Mouse (Mus musculus): Measurements from ENCODE around the gene Cnpy4. TPM values are rescaled to one million over a fixed set of nuclear protein-coding genes. Genes with fewer than 3 reads are reported as not detected.

Cnpy4 gene
- polyA plus RNA-seq, 1 experiment from 2014 or later = 43.9 TPM

DNA sequence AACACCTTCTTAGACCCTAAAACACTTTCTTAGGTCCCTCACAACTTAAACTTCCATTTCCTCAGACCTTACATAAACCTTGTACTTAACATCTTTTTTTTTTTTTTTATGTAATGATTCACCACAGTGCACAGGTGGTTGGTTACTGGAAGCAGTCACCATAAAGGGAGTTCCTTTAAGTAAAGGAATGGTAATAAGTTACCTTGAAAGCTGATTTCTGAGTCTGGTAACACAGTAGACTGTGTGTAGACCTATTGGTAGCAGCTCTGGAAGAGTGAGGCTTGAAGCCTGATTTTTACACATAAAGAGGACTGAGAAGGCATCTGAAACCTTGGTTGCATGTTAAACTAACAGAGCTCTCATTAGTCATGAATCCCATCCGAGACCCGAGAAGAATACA lies 32.6 kb downstream of the Cnpy4 start:
- no peaks in the 10 kb centered on the region for H3K4me1 ChIP-seq
- no peak overlapping the region for H3K27ac ChIP-seq (replicated peaks)
- no peaks in the 10 kb centered on the region for H3K27me3 ChIP-seq
- H3K4me3 ChIP-seq = no peak overlapping the region
- H3K9ac ChIP-seq (replicated peaks) = no peak overlapping the region
- peaks cover 20% of the 10 kb centered on the region; the same call in 1 of the 2 replicates for H3K9me3 ChIP-seq
- H3K4me2 ChIP-seq (replicated peaks) = no peak overlapping the region
- ATAC-seq (ENCODE audit: low FRiP score, low read depth) = no peak
- H3K36me3 ChIP-seq = no peaks in the 10 kb centered on the region
- 79% methylated on average over 2 of the region's 2 CpGs for WGBS

GRCm38 (mm10) chr5:138222111-138222510 lies 34.8 kb downstream of the Cnpy4 start:
- Histone ChIP-seq H3K27me3 (no peaks in the 10 kb centered on the region), H3K4me2 (replicated peaks) (no peak overlapping the region), H3K9me3 (peaks cover 6% of the 10 kb centered on the region; the same call in 1 of the 2 replicates), H3K27ac (replicated peaks) (no peak overlapping the region), H3K4me3 (no peak overlapping the region), H3K4me1 (no peaks in the 10 kb centered on the region), H3K9ac (replicated peaks) (no peak overlapping the region), H3K36me3 (no peaks in the 10 kb centered on the region)
- no peak for ATAC-seq (ENCODE audit: low FRiP score, low read depth)
- WGBS = 27% methylated on average over 4 of the region's 4 CpGs

GRCm38 (mm10) chr5:138223287-138223686 lies 36.0 kb downstream of the Cnpy4 start:
- H3K27me3 ChIP-seq = no peaks in the 10 kb centered on the region
- no peak overlapping the region for H3K27ac ChIP-seq (replicated peaks)
- no peak overlapping the region for H3K4me2 ChIP-seq (replicated peaks)
- WGBS = 61% methylated on average over 3 of the region's 3 CpGs
- H3K36me3 ChIP-seq = no peaks in the 10 kb centered on the region
- H3K9me3 ChIP-seq = no peaks in the 10 kb centered on the region
- H3K4me1 ChIP-seq = no peaks in the 10 kb centered on the region
- no peak for ATAC-seq (ENCODE audit: low FRiP score, low read depth)
- H3K9ac ChIP-seq (replicated peaks) = no peak overlapping the region
- H3K4me3 ChIP-seq = no peak overlapping the region

GRCm38 (mm10) chr5:138225700-138226099 lies 38.4 kb downstream of the Cnpy4 start, which contains the start of gene Nxpe5:
Nxpe5 (plus strand) TSS chr5:138225898.
- H3K9ac ChIP-seq (replicated peaks) = no peak within 1 kb of the TSS
- no peak within 1 kb of the TSS for H3K27ac ChIP-seq (replicated peaks)
- WGBS = 59% methylated on average over 2 of the region's 2 CpGs
- H3K27me3 ChIP-seq = no peaks in the 10 kb centered on the region
- H3K4me2 ChIP-seq (replicated peaks) = no peak within 1 kb of the TSS
- no peaks in the 10 kb centered on the region for H3K36me3 ChIP-seq
- no peak within 1 kb of the TSS for H3K4me3 ChIP-seq
- no peak for ATAC-seq (ENCODE audit: low FRiP score, low read depth)
- H3K9me3 ChIP-seq = no peaks in the 10 kb centered on the region
- no peaks in the 10 kb centered on the region for H3K4me1 ChIP-seq

DNA sequence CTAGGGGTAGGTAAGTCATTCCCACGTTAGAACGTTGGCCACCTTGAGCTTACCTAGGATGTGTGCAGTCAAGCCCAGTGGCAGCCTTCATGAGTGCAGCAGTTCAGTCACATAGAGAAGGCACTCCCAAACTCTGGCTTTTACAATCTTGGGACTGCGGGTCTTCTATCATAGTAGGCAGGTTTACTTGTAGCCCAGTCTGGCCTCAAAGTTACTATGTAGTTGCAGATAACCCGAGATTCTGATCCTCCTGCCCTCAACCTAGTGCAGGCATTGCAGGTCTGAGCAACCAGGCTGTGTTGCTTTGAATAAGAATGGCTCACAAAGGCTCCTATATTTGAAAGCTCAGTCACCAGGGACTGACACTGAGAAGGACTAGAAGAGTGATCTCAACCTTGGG lies 39.2 kb downstream of the Cnpy4 start:
- Histone ChIP-seq H3K27ac (replicated peaks) (no peak overlapping the region), H3K36me3 (no peaks in the 10 kb centered on the region), H3K9ac (replicated peaks) (no peak overlapping the region), H3K4me3 (no peak overlapping the region), H3K4me1 (no peaks in the 10 kb centered on the region), H3K9me3 (no peaks in the 10 kb centered on the region), H3K27me3 (no peaks in the 10 kb centered on the region), H3K4me2 (replicated peaks) (no peak overlapping the region)
- WGBS = 80% methylated on average over 4 of the region's 4 CpGs
- ATAC-seq (ENCODE audit: low FRiP score, low read depth) = no peak

- Histone ChIP-seq H3K4me1 (no peaks in the 10 kb centered on the region), H3K9ac (replicated peaks) (no peak overlapping the region), H3K9me3 (no peaks in the 10 kb centered on the region), H3K36me3 (no peaks in the 10 kb centered on the region), H3K4me3 (no peak overlapping the region), H3K27ac (replicated peaks) (no peak overlapping the region), H3K4me2 (replicated peaks) (no peak overlapping the region), H3K27me3 (no peaks in the 10 kb centered on the region)
- no peak for ATAC-seq (ENCODE audit: low FRiP score, low read depth)
- WGBS = 77% methylated on average over 2 of the region's 2 CpGs
These were observed 40.1 kb downstream of the Cnpy4 start for GRCm38 (mm10) chr5:138227367-138227766.

GRCm38 (mm10) chr5:138228026-138228425 lies 40.7 kb downstream of the Cnpy4 start:
- Histone ChIP-seq H3K27ac (replicated peaks) (no peak overlapping the region), H3K9ac (replicated peaks) (no peak overlapping the region), H3K36me3 (no peaks in the 10 kb centered on the region), H3K4me2 (replicated peaks) (no peak overlapping the region), H3K4me3 (no peak overlapping the region), H3K9me3 (no peaks in the 10 kb centered on the region), H3K4me1 (no peaks in the 10 kb centered on the region), H3K27me3 (no peaks in the 10 kb centered on the region)
- WGBS = 54% methylated on average over 3 of the region's 3 CpGs
- ATAC-seq (ENCODE audit: low FRiP score, low read depth) = no peak

GRCm38 (mm10) chr5:138229511-138229910 lies 42.2 kb downstream of the Cnpy4 start:
- no peak overlapping the region for H3K4me3 ChIP-seq

DNA sequence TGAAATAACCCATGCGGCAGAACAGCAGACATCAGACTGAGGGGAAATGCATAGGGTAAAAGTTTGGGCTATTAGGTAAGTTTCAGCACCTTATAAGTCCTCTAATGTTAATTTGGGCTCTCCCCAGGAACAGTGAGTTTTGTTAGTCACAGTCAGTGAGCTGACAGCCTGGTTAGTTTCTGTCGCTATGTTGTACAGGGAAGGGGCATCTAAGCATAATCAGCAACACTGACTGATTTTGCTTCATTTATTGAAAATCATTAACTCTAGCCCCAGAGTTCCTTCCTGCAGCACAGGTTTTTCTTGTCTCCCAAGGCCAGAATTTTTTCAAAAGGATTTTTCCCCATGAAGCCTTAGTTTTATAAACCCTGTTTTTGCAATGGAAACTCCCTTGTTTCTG lies 46.5 kb downstream of the Cnpy4 start:
- H3K4me1 ChIP-seq = no peaks in the 10 kb centered on the region
- no peaks in the 10 kb centered on the region for H3K27me3 ChIP-seq
- no peaks in the 10 kb centered on the region for H3K9me3 ChIP-seq
- H3K4me3 ChIP-seq = no peak overlapping the region
- ATAC-seq (ENCODE audit: low FRiP score, low read depth) = no peak
- no peak overlapping the region for H3K4me2 ChIP-seq (replicated peaks)
- WGBS = 90% methylated on average over 2 of the region's 2 CpGs
- H3K9ac ChIP-seq (replicated peaks) = no peak overlapping the region
- no peaks in the 10 kb centered on the region for H3K36me3 ChIP-seq
- H3K27ac ChIP-seq (replicated peaks) = no peak overlapping the region

More at GRCm38 (mm10) chr5:138229511-138229910, 42.2 kb downstream of the Cnpy4 start:
- no peaks in the 10 kb centered on the region for H3K36me3 ChIP-seq
- H3K4me1 ChIP-seq = no peaks in the 10 kb centered on the region
- H3K27ac ChIP-seq (replicated peaks) = no peak overlapping the region
- no peak overlapping the region for H3K9ac ChIP-seq (replicated peaks)
- H3K9me3 ChIP-seq = no peaks in the 10 kb centered on the region
- H3K4me2 ChIP-seq (replicated peaks) = no peak overlapping the region
- H3K27me3 ChIP-seq = no peaks in the 10 kb centered on the region
- ATAC-seq (ENCODE audit: low FRiP score, low read depth) = no peak
- 90% methylated on average over 3 of the region's 3 CpGs for WGBS

GRCm38 (mm10) chr5:138234224-138234623 lies 46.9 kb downstream of the Cnpy4 start:
- Histone ChIP-seq H3K9ac (replicated peaks) (no peak overlapping the region), H3K27ac (replicated peaks) (no peak overlapping the region), H3K4me2 (replicated peaks) (no peak overlapping the region), H3K36me3 (no peaks in the 10 kb centered on the region), H3K27me3 (no peaks in the 10 kb centered on the region), H3K4me3 (no peak overlapping the region), H3K4me1 (no peaks in the 10 kb centered on the region), H3K9me3 (no peaks in the 10 kb centered on the region)
- ATAC-seq (ENCODE audit: low FRiP score, low read depth) = no peak

GRCm38 (mm10) chr5:138241511-138241910 lies 54.2 kb downstream of the Cnpy4 start:
- Histone ChIP-seq H3K27ac (replicated peaks) (no peak overlapping the region), H3K9ac (replicated peaks) (no peak overlapping the region), H3K4me1 (no peaks in the 10 kb centered on the region), H3K9me3 (no peaks in the 10 kb centered on the region), H3K4me2 (replicated peaks) (no peak overlapping the region), H3K4me3 (no peak overlapping the region), H3K27me3 (no peaks in the 10 kb centered on the region), H3K36me3 (no peaks in the 10 kb centered on the region)
- 49% methylated on average over 2 of the region's 2 CpGs for WGBS
- no peak for ATAC-seq (ENCODE audit: low FRiP score, low read depth)

All from midbrain, embryonic 12.5 days (tissue).